Mouse (Mus musculus) erythroid progenitor cell, adult 5-6 weeks (primary cell): ENCODE results near the gene Clec2i. TPM values are rescaled to one million over a fixed set of nuclear protein-coding genes. Genes with fewer than 3 reads are reported as not detected.

Experiments
- ATAC-seq: replicated peaks from 2 replicates; pipeline ENCODE4 v1.8.0; 2016; ENCODE audit warnings: moderate number of reproducible peaks, mild to moderate bottlenecking, moderate TSS enrichment, inconsistent platforms; ENCODE audit not compliant: poor library complexity, low FRiP score, severe bottlenecking
- total RNA-seq, 2 experiments: library from RNA; stranded (forward) in 1 of 2; stranded (reverse) in 1 of 2; fragments of 150-400 nt in 1 of 2; fragments of 186-747, 209-891 nt in 1 of 2; gene quantifications; 2 replicates each; pipeline versions ENCODE4 v1.2.3 to v1.2.4; 2015 to 2017; ENCODE audit warnings: low replicate concordance in 2 of 2

The Clec2i gene
- total RNA-seq, 2 experiments from 2014 or later: 4.6 to 7.7 TPM

GRCm38 (mm10) chr6:128945564-128945963, 58.2 kb downstream of the Clec2i start:
- no peak for ATAC-seq

Other genes with a start within 250 kb of the Clec2i start
- not detected in 2 replicates for gene Clec2h, start 225.2 kb upstream of the Clec2i start, total RNA-seq (2015; ENCODE audit: low replicate concordance)
- not detected in 2 replicates for gene Clec2h, start 225.2 kb upstream of the Clec2i start, total RNA-seq (2017; ENCODE audit: low replicate concordance)
- gene Klrb1, start 164.5 kb upstream of the Clec2i start, total RNA-seq (2015; ENCODE audit: low replicate concordance): not detected in 2 replicates
- not detected in 2 replicates for gene Klrb1, start 164.5 kb upstream of the Clec2i start, total RNA-seq (2017; ENCODE audit: low replicate concordance)
- gene Klrb1c, start 98.4 kb upstream of the Clec2i start, total RNA-seq (2015; ENCODE audit: low replicate concordance): 10.5 TPM in 1 of 2 replicates, not detected in the other
- 1.3 and 1.5 TPM in 2 replicates for gene Klrb1c, start 98.4 kb upstream of the Clec2i start, total RNA-seq (2017; ENCODE audit: low replicate concordance)
- not detected in 2 replicates for gene Gm44511, start 61.3 kb upstream of the Clec2i start, total RNA-seq (2015; ENCODE audit: low replicate concordance)
- gene Gm44511, start 61.3 kb upstream of the Clec2i start, total RNA-seq (2017; ENCODE audit: low replicate concordance): not detected in 2 replicates
- gene Klrb1b, start 61.3 kb upstream of the Clec2i start, total RNA-seq (2015; ENCODE audit: low replicate concordance): 2.9 TPM in 1 of 2 replicates, not detected in the other
- not detected in 2 replicates for gene Klrb1b, start 61.3 kb upstream of the Clec2i start, total RNA-seq (2017; ENCODE audit: low replicate concordance)
- gene BC035044, start 3.5 kb downstream of the Clec2i start, total RNA-seq (2015; ENCODE audit: low replicate concordance): 10.1 and 21.4 TPM in 2 replicates
- 19.9 and 20.8 TPM in 2 replicates for gene BC035044, start 3.5 kb downstream of the Clec2i start, total RNA-seq (2017; ENCODE audit: low replicate concordance)
- not detected in 2 replicates for gene Clec2g, start 46.8 kb downstream of the Clec2i start, total RNA-seq (2015; ENCODE audit: low replicate concordance)
- not detected in 2 replicates for gene Clec2g, start 46.8 kb downstream of the Clec2i start, total RNA-seq (2017; ENCODE audit: low replicate concordance)
- 1.4 and 14.7 TPM in 2 replicates for gene Klrb1f, start 158.3 kb downstream of the Clec2i start, total RNA-seq (2015; ENCODE audit: low replicate concordance)
- gene Klrb1f, start 158.3 kb downstream of the Clec2i start, total RNA-seq (2017; ENCODE audit: low replicate concordance): 2.7 and 4.1 TPM in 2 replicates
- gene Clec2e, start 213.3 kb downstream of the Clec2i start, total RNA-seq (2015; ENCODE audit: low replicate concordance): not detected in 2 replicates
- not detected in 2 replicates for gene Clec2e, start 213.3 kb downstream of the Clec2i start, total RNA-seq (2017; ENCODE audit: low replicate concordance)